Mouse (Mus musculus) B cell, adult 2 months (primary cell): ENCODE data around the gene Aqp8.

Experiments
- DNase-seq, 2 experiments: peaks; one replicate each; pipeline ENCODE4 v3.0.0; 2022

Gene Aqp8

GRCm38 (mm10) chr7:123462070-123462501 lies at the start of gene Aqp8:
Gene Aqp8 (plus strand): TSS chr7:123462291.
- peak; percentile 12 to 18 for DNase-seq

GRCm38 (mm10) chr7:123416803-123417202 lies 45.3 kb upstream of the Aqp8 start:
- DNase-seq, result no peak

GRCm38 (mm10) chr7:123417661-123418060 lies 44.4 kb upstream of the Aqp8 start:
- DNase-seq, result no peak

- no peak for DNase-seq
Observed at GRCm38 (mm10) chr7:123419984-123420383, 42.1 kb upstream of the Aqp8 start.

- DNase-seq, result no peak
Observed at GRCm38 (mm10) chr7:123421958-123422357, 40.1 kb upstream of the Aqp8 start.

GRCm38 (mm10) chr7:123424281-123424680 lies 37.8 kb upstream of the Aqp8 start:
- DNase-seq, result no peak

- DNase-seq, result no peak
Observed at GRCm38 (mm10) chr7:123425134-123425757, 36.8 kb upstream of the Aqp8 start.

GRCm38 (mm10) chr7:123429624-123430410 lies 32.3 kb upstream of the Aqp8 start:
- peak; percentile 17 to 19 for DNase-seq

GRCm38 (mm10) chr7:123430411-123430705 lies 31.7 kb upstream of the Aqp8 start:
- no peak for DNase-seq

- no peak for DNase-seq
Observed at GRCm38 (mm10) chr7:123431206-123431605, 30.9 kb upstream of the Aqp8 start.

- no peak for DNase-seq
Observed at GRCm38 (mm10) chr7:123442079-123442478, 20.0 kb upstream of the Aqp8 start.

GRCm38 (mm10) chr7:123448794-123449193 lies 13.3 kb upstream of the Aqp8 start:
- no peak for DNase-seq

- no peak for DNase-seq
Observed at GRCm38 (mm10) chr7:123449676-123450075, 12.4 kb upstream of the Aqp8 start.

GRCm38 (mm10) chr7:123450515-123450914 lies 11.6 kb upstream of the Aqp8 start:
- DNase-seq, result no peak

- DNase-seq, result no peak
Observed at GRCm38 (mm10) chr7:123452551-123452950, 9.5 kb upstream of the Aqp8 start.

GRCm38 (mm10) chr7:123453066-123453465 lies 9.0 kb upstream of the Aqp8 start:
- no peak for DNase-seq

- no peak for DNase-seq
Observed at GRCm38 (mm10) chr7:123455088-123455487, 7.0 kb upstream of the Aqp8 start.

GRCm38 (mm10) chr7:123458309-123458708 lies 3.8 kb upstream of the Aqp8 start:
- no peak for DNase-seq

- no peak for DNase-seq
Observed at GRCm38 (mm10) chr7:123459247-123459646, 2.8 kb upstream of the Aqp8 start.

- DNase-seq, result no peak
Observed at GRCm38 (mm10) chr7:123461316-123461715, 775 bp upstream of the Aqp8 start.

- no peak for DNase-seq
Observed at GRCm38 (mm10) chr7:123463569-123463968, 1.5 kb downstream of the Aqp8 start.

- DNase-seq, result peak; percentile 62
Observed at GRCm38 (mm10) chr7:123465692-123466387, 3.7 kb downstream of the Aqp8 start.

GRCm38 (mm10) chr7:123467961-123468360 lies 5.9 kb downstream of the Aqp8 start:
- no peak for DNase-seq

GRCm38 (mm10) chr7:123487703-123488102 lies 25.6 kb downstream of the Aqp8 start:
- no peak for DNase-seq
